Mouse (Mus musculus): Measurements from ENCODE around the gene Dand5. TPM values are rescaled to one million over a fixed set of nuclear protein-coding genes. Genes with fewer than 3 reads are reported as not detected.
A peak's percentile ranks its signal among the peaks of the same experiment; 100 is the strongest.

Gene Dand5
- polyA plus RNA-seq, 1 experiment from 2014 or later, result 6.3 TPM

- Histone ChIP-seq H3K9me3 (no peaks in the 10 kb centered on the region), H3K9ac (no peak overlapping the region), H3K4me3 (replicated peaks) (no peak overlapping the region), H3K4me2 (no peak overlapping the region), H3K27me3 (replicated peaks) (no peaks in the 10 kb centered on the region), H3K36me3 (peaks cover 59% of the 10 kb centered on the region), H3K4me1 (peaks cover 17% of the 10 kb centered on the region), H3K27ac (peak overlapping the region; percentile 22; the same call in 1 of the 2 replicates)
- WGBS, result 70% methylated on average over 1 of the region's 1 CpGs
- ATAC-seq (ENCODE audit: insufficient read depth, low FRiP score, low read depth), result no peak
Observed at GRCm38 (mm10) chr8:84841514-84841913, 18.9 kb upstream of the Dand5 start.

DNA sequence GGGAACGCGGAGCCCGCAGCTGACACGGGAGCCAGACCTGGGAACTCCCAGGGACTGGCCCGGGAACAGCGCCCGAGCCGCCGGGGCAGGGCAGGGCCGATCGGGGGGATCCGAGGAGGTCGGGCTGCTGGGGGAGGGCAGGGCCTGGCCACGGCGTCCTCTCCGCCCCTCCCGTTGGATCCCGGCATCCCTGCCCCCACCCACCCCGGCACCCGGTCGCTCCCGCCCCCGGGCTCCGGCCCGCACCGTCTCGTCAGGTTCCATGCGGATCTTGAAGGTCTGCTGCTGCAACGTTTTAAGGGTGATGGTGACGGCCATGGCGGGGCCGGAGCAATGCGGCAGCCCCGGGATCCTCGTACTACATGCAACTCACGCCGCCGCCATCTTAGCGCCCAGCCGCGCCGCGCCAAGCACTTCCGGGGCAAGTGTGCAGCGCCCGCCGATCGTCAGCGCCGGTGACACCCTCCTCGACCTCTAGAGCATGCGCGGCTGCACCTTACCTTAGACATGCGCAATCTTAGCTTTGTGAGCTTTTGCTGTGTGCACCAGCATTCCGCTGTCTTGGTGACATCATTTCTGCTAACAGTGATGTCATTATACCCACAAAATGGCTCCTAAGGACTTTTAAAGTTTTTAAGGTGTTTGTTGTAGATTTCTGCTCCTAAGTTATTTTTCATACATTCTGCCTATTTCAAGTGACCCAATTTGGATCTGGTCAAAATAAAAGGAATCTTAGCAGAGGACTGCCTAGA is 17.8 kb upstream of the Dand5 start, which contains the start of gene Rad23a:
Gene Rad23a (minus strand): TSS at position 418 of the 752 bp plus-strand sequence.
- peak within 1 kb of the TSS; percentile 95 for H3K9ac ChIP-seq
- under 1% methylated on average over 55 of the region's 55 CpGs for WGBS
- peak within 1 kb of the TSS; percentile 86 for H3K4me3 ChIP-seq (replicated peaks)
- H3K27ac ChIP-seq, result peak within 1 kb of the TSS; percentile 90
- no peaks in the 10 kb centered on the region for H3K27me3 ChIP-seq (replicated peaks)
- peak within 1 kb of the TSS; percentile 62 for H3K4me2 ChIP-seq
- no peaks in the 10 kb centered on the region for H3K9me3 ChIP-seq
- H3K4me1 ChIP-seq, result peaks cover 17% of the 10 kb centered on the region
- ATAC-seq (ENCODE audit: insufficient read depth, low FRiP score, low read depth), result peak; percentile 94
- peaks cover 69% of the 10 kb centered on the region for H3K36me3 ChIP-seq

DNA sequence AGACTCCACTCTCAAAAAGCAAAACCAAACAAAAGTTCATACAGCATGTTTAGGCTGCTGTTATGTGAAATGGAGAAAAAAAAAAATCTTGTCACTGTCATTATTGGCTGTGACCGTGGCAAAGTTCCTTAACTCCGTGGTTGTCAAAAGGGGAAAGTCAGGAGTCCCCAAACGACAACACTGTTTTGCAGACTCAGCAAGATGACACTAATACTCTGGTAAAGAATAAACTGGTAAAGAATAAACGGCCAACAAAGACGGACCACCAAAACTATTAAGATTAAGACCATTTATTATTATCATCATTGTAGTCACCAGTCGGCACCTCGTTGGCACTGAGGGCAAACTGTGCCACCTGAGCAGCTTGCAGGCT is 17.2 kb upstream of the Dand5 start:
- H3K4me2 ChIP-seq, result peak overlapping the region; percentile 62
- no peaks in the 10 kb centered on the region for H3K27me3 ChIP-seq (replicated peaks)
- no peaks in the 10 kb centered on the region for H3K9me3 ChIP-seq
- peak overlapping the region; percentile 95 for H3K9ac ChIP-seq
- ATAC-seq (ENCODE audit: insufficient read depth, low FRiP score, low read depth), result no peak
- H3K36me3 ChIP-seq, result peaks cover 70% of the 10 kb centered on the region
- H3K4me1 ChIP-seq, result peaks cover 19% of the 10 kb centered on the region
- H3K27ac ChIP-seq, result peak overlapping the region; percentile 90
- 1% methylated on average over 7 of the region's 7 CpGs for WGBS
- H3K4me3 ChIP-seq (replicated peaks), result peak overlapping the region; percentile 86

GRCm38 (mm10) chr8:84839411-84839810 is 16.8 kb upstream of the Dand5 start:
- peaks cover 17% of the 10 kb centered on the region for H3K4me1 ChIP-seq

DNA sequence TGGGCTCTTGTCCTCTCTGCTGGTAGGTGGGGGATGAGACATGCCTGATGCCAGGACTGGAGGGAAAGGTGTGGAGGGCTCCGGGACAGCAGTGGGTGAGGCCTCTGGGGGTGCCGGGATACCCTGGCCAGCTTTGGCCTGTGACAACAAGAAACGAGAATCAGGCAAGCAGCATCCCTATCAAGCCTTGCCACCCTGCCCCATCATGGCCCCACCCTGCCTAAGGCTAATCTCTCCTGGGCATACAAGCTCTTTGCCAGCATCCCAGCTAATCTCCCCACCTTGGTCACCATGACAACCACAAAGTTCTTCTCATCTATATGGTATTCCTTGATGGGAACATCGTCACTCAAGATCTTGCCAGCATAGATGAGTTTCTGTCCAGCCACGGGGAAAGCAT is 15.9 kb upstream of the Dand5 start:
- Histone ChIP-seq H3K27me3 (replicated peaks) (no peaks in the 10 kb centered on the region), H3K4me3 (replicated peaks) (no peak overlapping the region), H3K9me3 (no peaks in the 10 kb centered on the region), H3K27ac (no peak overlapping the region), H3K9ac (no peak overlapping the region), H3K4me1 (peaks cover 16% of the 10 kb centered on the region), H3K36me3 (peaks cover 68% of the 10 kb centered on the region), H3K4me2 (no peak overlapping the region)
- 79% methylated on average over 5 of the region's 5 CpGs for WGBS
- ATAC-seq (ENCODE audit: insufficient read depth, low FRiP score, low read depth), result peak; percentile 70; the same call in 1 of the 2 replicates

More at GRCm38 (mm10) chr8:84839411-84839810, 16.8 kb upstream of the Dand5 start:
- peak overlapping the region; percentile 86 for H3K4me3 ChIP-seq (replicated peaks)
- H3K27ac ChIP-seq, result peak overlapping the region; percentile 90; the same call in 1 of the 2 replicates
- no peaks in the 10 kb centered on the region for H3K9me3 ChIP-seq
- peaks cover 68% of the 10 kb centered on the region for H3K36me3 ChIP-seq
- peak overlapping the region; percentile 95; the same call in 1 of the 2 replicates for H3K9ac ChIP-seq
- ATAC-seq (ENCODE audit: insufficient read depth, low FRiP score, low read depth), result no peak
- peak overlapping the region; percentile 62 for H3K4me2 ChIP-seq
- H3K27me3 ChIP-seq (replicated peaks), result no peaks in the 10 kb centered on the region
- 86% methylated on average over 2 of the region's 2 CpGs for WGBS

- Histone ChIP-seq H3K9ac (no peak overlapping the region), H3K36me3 (peaks cover 63% of the 10 kb centered on the region), H3K4me3 (replicated peaks) (0 out of 2 replicates have a peak overlapping the region, but pooled peaks have one; percentile 2), H3K4me2 (no peak overlapping the region), H3K27me3 (replicated peaks) (no peaks in the 10 kb centered on the region), H3K4me1 (peaks cover 21% of the 10 kb centered on the region), H3K9me3 (no peaks in the 10 kb centered on the region), H3K27ac (no peak overlapping the region)
- no peak for ATAC-seq (ENCODE audit: insufficient read depth, low FRiP score, low read depth)
- WGBS, result 78% methylated on average over 15 of the region's 15 CpGs
Observed at GRCm38 (mm10) chr8:84837912-84838470, 15.4 kb upstream of the Dand5 start.

DNA sequence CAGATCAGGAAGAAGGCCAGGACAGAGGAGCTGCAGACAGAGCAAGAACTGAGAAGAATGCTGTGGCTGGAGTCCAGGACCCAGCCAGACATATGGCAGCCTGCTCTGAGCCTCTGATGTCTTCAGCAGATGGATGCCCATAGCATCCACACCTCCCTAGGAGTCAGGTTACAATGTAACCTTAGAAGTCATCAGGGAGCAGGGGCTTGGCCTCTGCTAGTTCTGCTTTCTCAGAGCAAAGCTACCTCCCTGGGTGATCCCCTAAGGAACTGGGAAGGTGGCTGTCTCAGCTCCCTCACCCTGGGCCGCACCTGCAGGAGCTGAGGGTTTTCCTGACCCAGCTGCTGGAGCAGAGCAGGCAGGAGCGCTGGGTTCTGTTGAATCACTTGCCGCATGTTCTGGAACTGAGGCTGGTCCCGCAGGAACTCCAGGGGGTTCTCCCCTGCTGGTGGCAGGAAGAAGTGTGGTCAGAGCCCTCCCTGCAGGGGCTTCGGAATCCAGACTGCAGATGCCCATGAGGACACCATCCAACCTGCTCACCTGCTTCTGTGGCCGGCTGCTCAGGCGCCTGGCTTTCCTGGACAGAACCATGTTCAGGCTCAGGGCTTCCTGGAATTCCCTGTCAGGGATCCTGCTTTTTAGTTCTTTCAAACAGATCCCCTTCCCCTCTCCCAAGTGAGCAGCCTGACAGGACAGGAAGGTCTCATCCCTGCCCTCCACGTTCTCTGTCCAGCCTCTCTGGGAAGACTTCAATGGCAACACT is 14.7 kb upstream of the Dand5 start:
- Histone ChIP-seq H3K4me2 (no peak overlapping the region), H3K27me3 (replicated peaks) (no peaks in the 10 kb centered on the region), H3K9me3 (no peaks in the 10 kb centered on the region), H3K4me3 (replicated peaks) (0 out of 2 replicates have a peak overlapping the region, but pooled peaks have one; percentile 2), H3K27ac (no peak overlapping the region), H3K4me1 (peaks cover 24% of the 10 kb centered on the region), H3K36me3 (peaks cover 56% of the 10 kb centered on the region), H3K9ac (no peak overlapping the region)
- WGBS, result 52% methylated on average over 8 of the region's 8 CpGs
- no peak for ATAC-seq (ENCODE audit: insufficient read depth, low FRiP score, low read depth)

DNA sequence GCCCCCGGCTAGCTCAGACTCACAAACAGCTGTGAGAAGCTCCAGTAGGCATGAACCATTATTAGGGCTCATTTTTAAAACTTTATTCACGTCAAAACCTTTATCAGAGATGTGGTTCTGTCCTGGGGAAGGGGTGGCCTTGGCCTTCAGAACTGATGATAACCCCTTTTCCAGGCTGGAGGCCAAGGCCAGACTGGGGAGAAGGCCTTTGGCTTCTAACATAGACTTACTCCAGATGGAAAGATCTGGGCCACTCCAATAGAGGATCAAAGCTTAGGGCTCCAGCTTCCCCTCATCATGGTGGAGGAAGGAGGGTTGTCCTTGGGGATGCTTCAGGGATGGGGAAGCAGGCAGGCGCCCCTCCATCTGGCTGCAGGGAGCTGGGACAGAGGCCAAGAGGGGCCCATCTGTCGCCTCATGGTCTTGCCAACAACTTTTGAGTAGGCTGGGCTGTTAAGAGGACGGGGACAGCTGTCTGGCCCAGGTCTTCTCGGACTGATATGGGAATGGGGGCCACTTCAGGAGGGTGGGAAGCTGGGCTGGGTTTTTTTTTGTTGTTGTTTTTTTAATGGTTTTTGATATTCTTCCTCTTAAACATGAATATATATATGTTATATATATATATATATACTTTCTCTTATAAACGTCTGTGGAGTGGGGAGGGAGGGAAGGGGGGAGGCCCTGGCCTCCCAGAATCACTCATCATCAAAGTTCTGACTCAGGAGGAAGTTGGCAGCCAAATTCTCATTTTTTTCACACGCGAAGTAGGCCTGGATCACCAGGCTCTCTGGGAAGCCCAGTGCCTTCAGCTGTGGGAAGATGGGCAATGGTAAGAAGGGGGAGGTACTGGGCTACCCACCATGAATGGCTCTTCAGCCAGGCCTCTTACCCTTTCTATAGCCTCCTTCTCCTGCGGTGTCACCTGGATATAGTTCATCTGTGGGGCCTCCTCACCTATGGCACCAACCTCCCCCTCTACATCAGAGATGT is 12.5 kb upstream of the Dand5 start:
- WGBS, result 53% methylated on average over 10 of the region's 10 CpGs
- H3K4me3 ChIP-seq (replicated peaks), result no peak overlapping the region

GRCm38 (mm10) chr8:84834002-84834865 is 11.6 kb upstream of the Dand5 start:
- Histone ChIP-seq H3K4me3 (replicated peaks) (no peak overlapping the region), H3K9ac (no peak overlapping the region), H3K9me3 (no peaks in the 10 kb centered on the region), H3K4me1 (peaks cover 18% of the 10 kb centered on the region), H3K4me2 (no peak overlapping the region), H3K27ac (0 out of 2 replicates have a peak overlapping the region, but pooled peaks have one; percentile 12), H3K36me3 (peaks cover 44% of the 10 kb centered on the region), H3K27me3 (replicated peaks) (no peaks in the 10 kb centered on the region)
- 83% methylated on average over 19 of the region's 19 CpGs for WGBS
- no peak for ATAC-seq (ENCODE audit: insufficient read depth, low FRiP score, low read depth)

More for the DNA sequence above, 12.5 kb upstream of the Dand5 start:
- no peak for ATAC-seq (ENCODE audit: insufficient read depth, low FRiP score, low read depth)
- peaks cover 44% of the 10 kb centered on the region for H3K36me3 ChIP-seq
- no peaks in the 10 kb centered on the region for H3K9me3 ChIP-seq
- 0 out of 2 replicates have a peak overlapping the region, but pooled peaks have one; percentile 12 for H3K27ac ChIP-seq
- H3K27me3 ChIP-seq (replicated peaks), result no peaks in the 10 kb centered on the region
- peaks cover 24% of the 10 kb centered on the region for H3K4me1 ChIP-seq
- H3K4me2 ChIP-seq, result no peak overlapping the region
- H3K9ac ChIP-seq, result no peak overlapping the region
